Mouse (Mus musculus): ENCODE measurements around the gene Zfp184. TPM values are rescaled to one million over a fixed set of nuclear protein-coding genes. Genes with fewer than 3 reads are reported as not detected.

Gene Zfp184
- polyA plus RNA-seq, 1 experiment from 2014 or later = 27.9 TPM

- WGBS = 45% methylated on average over 1 of the region's 1 CpGs
- no peak for ATAC-seq (ENCODE audit: low FRiP score)
- no peak for DNase-seq (ENCODE audit: low spot score, missing footprints)
These were observed 24.4 kb downstream of the Zfp184 start for GRCm38 (mm10) chr13:21969269-21969668.

GRCm38 (mm10) chr13:21969816-21970215 lies 24.9 kb downstream of the Zfp184 start:
- no peaks in the 10 kb centered on the region for H3K9me3 ChIP-seq (ENCODE audit: control insufficient read depth, low read length)
- H3K4me2 ChIP-seq = no peak overlapping the region
- DNase-seq (ENCODE audit: low spot score, missing footprints) = no peak
- ATAC-seq (ENCODE audit: low FRiP score) = no peak
- no peaks in the 10 kb centered on the region for H3K36me3 ChIP-seq (ENCODE audit: control insufficient read depth, insufficient read depth, low read length)
- no peaks in the 10 kb centered on the region for H3K4me1 ChIP-seq (ENCODE audit: control insufficient read depth, insufficient read depth, low read length)
- H3K4me3 ChIP-seq (ENCODE audit: low read depth, low read length) = no peak overlapping the region
- H3K27ac ChIP-seq (ENCODE audit: low read depth, low read length) = no peak overlapping the region
- 64% methylated on average over 2 of the region's 2 CpGs for WGBS
- no peak overlapping the region for H3K9ac ChIP-seq (ENCODE audit: low read length)
- no peaks in the 10 kb centered on the region for H3K27me3 ChIP-seq (ENCODE audit: control insufficient read depth, insufficient read depth, low read length)

More at GRCm38 (mm10) chr13:21969269-21969668, 24.4 kb downstream of the Zfp184 start:
- no peak overlapping the region for H3K9ac ChIP-seq (ENCODE audit: low read length)
- no peak overlapping the region for H3K4me2 ChIP-seq
- no peak overlapping the region for H3K27ac ChIP-seq (ENCODE audit: low read depth, low read length)
- no peak overlapping the region for H3K4me3 ChIP-seq (ENCODE audit: low read depth, low read length)
- no peaks in the 10 kb centered on the region for H3K9me3 ChIP-seq (ENCODE audit: control insufficient read depth, low read length)
- H3K36me3 ChIP-seq (ENCODE audit: control insufficient read depth, insufficient read depth, low read length) = no peaks in the 10 kb centered on the region
- no peaks in the 10 kb centered on the region for H3K4me1 ChIP-seq (ENCODE audit: control insufficient read depth, insufficient read depth, low read length)
- H3K27me3 ChIP-seq (ENCODE audit: control insufficient read depth, insufficient read depth, low read length) = no peaks in the 10 kb centered on the region

- ATAC-seq (ENCODE audit: low FRiP score) (no peak), DNase-seq (ENCODE audit: low spot score, missing footprints) (no peak)
- Histone ChIP-seq H3K4me2 (no peak overlapping the region), H3K27ac (ENCODE audit: low read depth, low read length) (no peak overlapping the region), H3K9me3 (ENCODE audit: control insufficient read depth, low read length) (no peaks in the 10 kb centered on the region), H3K36me3 (ENCODE audit: control insufficient read depth, insufficient read depth, low read length) (no peaks in the 10 kb centered on the region), H3K27me3 (ENCODE audit: control insufficient read depth, insufficient read depth, low read length) (no peaks in the 10 kb centered on the region), H3K4me3 (ENCODE audit: low read depth, low read length) (no peak overlapping the region), H3K9ac (ENCODE audit: low read length) (no peak overlapping the region), H3K4me1 (ENCODE audit: control insufficient read depth, insufficient read depth, low read length) (no peaks in the 10 kb centered on the region)
- whole genome bisulfite sequencing = 41% methylated on average over 3 of the region's 3 CpGs
These were observed 26.7 kb downstream of the Zfp184 start for GRCm38 (mm10) chr13:21971641-21972040.

DNA sequence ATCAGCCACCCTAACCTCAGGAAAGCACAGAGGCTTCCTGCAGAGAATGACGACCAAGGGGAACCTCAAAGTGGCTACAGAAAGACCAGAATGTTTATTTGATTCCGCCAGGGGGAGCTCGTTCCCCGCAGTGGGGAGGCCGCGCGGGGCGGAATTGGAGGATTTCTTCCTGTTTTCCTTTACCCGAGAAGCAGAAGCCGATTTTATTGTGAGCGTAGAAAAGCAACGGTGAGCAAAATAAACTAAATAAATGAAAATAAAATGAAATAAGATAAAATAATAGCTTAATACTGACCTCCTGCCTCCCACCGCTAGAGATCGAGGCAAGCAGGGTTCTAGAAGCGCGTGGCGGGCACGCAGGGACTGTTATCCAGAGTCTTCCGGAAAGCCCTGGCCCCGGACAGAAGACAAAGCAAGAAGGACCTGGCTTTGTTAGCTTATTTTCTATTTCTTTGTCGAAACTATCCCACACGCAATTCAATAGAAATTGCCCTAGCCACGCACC lies 29.4 kb downstream of the Zfp184 start:
- peak overlapping the region; percentile 59 for H3K4me3 ChIP-seq (ENCODE audit: low read depth, low read length)
- H3K4me2 ChIP-seq = peak overlapping the region; percentile 47
- WGBS = under 1% methylated on average over 23 of the region's 23 CpGs
- peak overlapping the region; percentile 80 for H3K27ac ChIP-seq (ENCODE audit: low read depth, low read length)
- H3K36me3 ChIP-seq (ENCODE audit: control insufficient read depth, insufficient read depth, low read length) = no peaks in the 10 kb centered on the region
- DNase-seq (ENCODE audit: low spot score, missing footprints) (peak; percentile 98), ATAC-seq (ENCODE audit: low FRiP score) (peak; percentile 92)
- peak overlapping the region; percentile 91 for H3K9ac ChIP-seq (ENCODE audit: low read length)
- no peaks in the 10 kb centered on the region for H3K4me1 ChIP-seq (ENCODE audit: control insufficient read depth, insufficient read depth, low read length)
- H3K9me3 ChIP-seq (ENCODE audit: control insufficient read depth, low read length) = no peaks in the 10 kb centered on the region
- H3K27me3 ChIP-seq (ENCODE audit: control insufficient read depth, insufficient read depth, low read length) = peaks cover 3% of the 10 kb centered on the region; the same call in 1 of the 2 replicates

DNA sequence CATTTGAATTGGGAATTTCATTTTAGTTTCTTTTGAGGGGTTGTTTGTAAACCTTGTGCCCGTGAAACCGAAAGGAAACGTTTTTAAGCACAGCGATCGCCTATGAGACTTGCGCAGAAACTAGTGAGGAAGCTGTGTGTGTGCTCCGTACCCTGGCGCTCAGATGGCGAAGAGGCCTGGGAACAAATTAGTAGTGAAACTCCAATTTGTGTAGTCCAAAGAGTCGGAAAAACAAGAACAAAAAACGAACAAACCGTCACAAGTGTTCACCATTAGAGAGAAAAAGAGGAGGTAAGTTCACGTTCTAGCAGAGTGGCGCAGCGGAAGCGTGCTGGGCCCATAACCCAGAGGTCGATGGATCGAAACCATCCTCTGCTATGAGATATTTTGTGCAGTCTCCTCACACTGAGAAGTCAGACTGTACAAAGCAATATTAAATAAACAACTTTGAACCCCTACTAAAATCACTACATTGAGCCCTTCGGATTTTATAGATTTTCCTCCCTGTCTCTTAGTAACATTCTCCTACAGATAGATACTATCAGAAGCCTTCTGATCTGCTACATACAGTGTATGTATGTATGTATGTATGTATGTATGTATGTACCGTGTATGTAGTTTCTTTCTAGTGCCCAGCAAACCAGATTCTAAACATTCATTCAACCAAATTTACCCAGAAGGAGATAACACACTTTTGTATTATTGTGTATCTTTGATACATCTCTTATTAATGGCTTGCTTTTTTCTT lies 30.0 kb downstream of the Zfp184 start:
- no peaks in the 10 kb centered on the region for H3K36me3 ChIP-seq (ENCODE audit: control insufficient read depth, insufficient read depth, low read length)
- peak overlapping the region; percentile 59 for H3K4me3 ChIP-seq (ENCODE audit: low read depth, low read length)
- peak; percentile 98 for DNase-seq (ENCODE audit: low spot score, missing footprints)
- peaks cover 3% of the 10 kb centered on the region; the same call in 1 of the 2 replicates for H3K27me3 ChIP-seq (ENCODE audit: control insufficient read depth, insufficient read depth, low read length)
- peak overlapping the region; percentile 91 for H3K9ac ChIP-seq (ENCODE audit: low read length)
- H3K9me3 ChIP-seq (ENCODE audit: control insufficient read depth, low read length) = no peaks in the 10 kb centered on the region
- 5% methylated on average over 20 of the region's 20 CpGs for WGBS
- ATAC-seq (ENCODE audit: low FRiP score) = peak; percentile 91
- peak overlapping the region; percentile 47 for H3K4me2 ChIP-seq
- peak overlapping the region; percentile 80 for H3K27ac ChIP-seq (ENCODE audit: low read depth, low read length)
- H3K4me1 ChIP-seq (ENCODE audit: control insufficient read depth, insufficient read depth, low read length) = no peaks in the 10 kb centered on the region

DNA sequence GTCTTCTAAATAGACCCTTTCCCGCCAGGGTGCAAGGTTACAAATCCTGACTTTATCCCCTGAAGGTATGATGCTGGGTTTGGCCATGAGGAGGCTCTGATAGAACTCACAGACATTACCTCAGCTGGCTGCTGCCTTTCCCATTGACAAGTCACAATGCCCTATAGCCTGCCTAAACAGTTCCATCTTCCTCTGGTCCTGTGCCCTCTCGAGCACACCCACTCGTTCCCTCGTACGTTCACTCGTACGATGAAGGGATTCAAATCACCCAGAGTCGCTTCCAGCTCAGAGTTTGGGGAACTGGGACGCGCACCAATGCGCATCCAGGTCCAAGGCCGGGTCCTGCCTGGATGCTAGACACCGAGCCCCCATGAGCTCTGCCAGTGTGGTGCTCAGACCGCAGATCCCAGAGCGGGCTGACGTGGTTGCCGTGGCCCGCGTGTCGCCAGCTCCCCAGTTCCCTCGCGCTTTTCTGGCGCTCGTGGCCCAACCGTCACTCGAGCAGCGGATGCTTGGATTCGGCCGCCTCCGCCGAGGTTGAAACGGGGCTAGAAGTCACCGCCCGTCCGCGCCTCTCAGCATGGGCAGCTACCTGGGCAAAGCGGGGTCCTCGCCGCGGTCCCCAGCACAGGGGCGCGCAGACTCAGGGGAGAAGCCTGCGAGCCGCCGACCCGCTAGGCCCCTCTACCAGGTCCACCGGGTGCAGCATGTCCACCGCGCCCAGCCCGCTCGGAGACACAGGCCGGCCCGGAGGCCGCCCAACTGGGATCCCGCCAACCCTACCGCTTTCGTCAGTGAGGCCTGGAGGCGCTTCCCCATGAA lies 36.3 kb downstream of the Zfp184 start, which contains the start of gene Pom121l2:
Pom121l2 (plus strand) TSS at position 214 of the 822 bp plus-strand sequence.
- DNase-seq (ENCODE audit: low spot score, missing footprints) = peak; percentile 95
- Histone ChIP-seq H3K9me3 (ENCODE audit: control insufficient read depth, low read length) (no peaks in the 10 kb centered on the region), H3K36me3 (ENCODE audit: control insufficient read depth, insufficient read depth, low read length) (no peaks in the 10 kb centered on the region), H3K4me1 (ENCODE audit: control insufficient read depth, insufficient read depth, low read length) (peaks cover 10% of the 10 kb centered on the region), H3K27me3 (ENCODE audit: control insufficient read depth, insufficient read depth, low read length) (peaks cover 34% of the 10 kb centered on the region), H3K4me2 (peak within 1 kb of the TSS; percentile 94), H3K4me3 (ENCODE audit: low read depth, low read length) (peak within 1 kb of the TSS; percentile 57), H3K27ac (ENCODE audit: low read depth, low read length) (no peak within 1 kb of the TSS), H3K9ac (ENCODE audit: low read length) (peak within 1 kb of the TSS; percentile 71)
- peak; percentile 73 for ATAC-seq (ENCODE audit: low FRiP score)
- WGBS = under 1% methylated on average over 58 of the region's 58 CpGs

- Histone ChIP-seq H3K27me3 (ENCODE audit: control insufficient read depth, insufficient read depth, low read length) (peaks cover 34% of the 10 kb centered on the region), H3K4me1 (ENCODE audit: control insufficient read depth, insufficient read depth, low read length) (peaks cover 10% of the 10 kb centered on the region), H3K36me3 (ENCODE audit: control insufficient read depth, insufficient read depth, low read length) (no peaks in the 10 kb centered on the region), H3K9ac (ENCODE audit: low read length) (peak overlapping the region; percentile 71), H3K27ac (ENCODE audit: low read depth, low read length) (no peak overlapping the region), H3K4me2 (peak overlapping the region; percentile 94), H3K9me3 (ENCODE audit: control insufficient read depth, low read length) (no peaks in the 10 kb centered on the region), H3K4me3 (ENCODE audit: low read depth, low read length) (peak overlapping the region; percentile 57)
- ATAC-seq (ENCODE audit: low FRiP score) (peak; percentile 35), DNase-seq (ENCODE audit: low spot score, missing footprints) (peak; percentile 94)
- 5% methylated on average over 17 of the region's 17 CpGs for WGBS
These were observed 36.9 kb downstream of the Zfp184 start for GRCm38 (mm10) chr13:21981803-21982193.

DNA sequence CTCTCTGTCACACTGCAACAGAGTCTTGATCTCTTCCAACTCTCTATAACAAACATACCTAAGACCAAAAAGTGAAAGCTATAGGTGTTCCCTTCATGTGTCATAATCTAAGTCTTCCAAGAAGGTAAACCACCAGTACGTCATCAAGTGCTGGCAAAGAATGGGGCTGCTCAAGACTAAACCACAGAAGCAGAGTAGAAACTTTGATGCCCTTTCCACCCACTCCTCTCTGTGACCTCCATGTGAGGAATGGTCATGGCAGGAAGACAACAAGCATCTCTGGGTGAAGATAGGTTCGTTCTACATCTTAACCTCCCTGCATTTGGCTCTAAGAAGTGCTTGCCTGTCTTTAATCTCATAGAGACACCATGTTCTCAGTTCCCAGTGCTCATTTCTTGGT lies 39.6 kb downstream of the Zfp184 start:
- Histone ChIP-seq H3K9ac (ENCODE audit: low read length) (no peak overlapping the region), H3K9me3 (ENCODE audit: control insufficient read depth, low read length) (no peaks in the 10 kb centered on the region), H3K27me3 (ENCODE audit: control insufficient read depth, insufficient read depth, low read length) (peaks cover 31% of the 10 kb centered on the region), H3K4me3 (ENCODE audit: low read depth, low read length) (no peak overlapping the region), H3K36me3 (ENCODE audit: control insufficient read depth, insufficient read depth, low read length) (no peaks in the 10 kb centered on the region), H3K4me1 (ENCODE audit: control insufficient read depth, insufficient read depth, low read length) (peaks cover 10% of the 10 kb centered on the region), H3K27ac (ENCODE audit: low read depth, low read length) (no peak overlapping the region), H3K4me2 (no peak overlapping the region)
- WGBS = 80% methylated on average over 2 of the region's 2 CpGs
- DNase-seq (ENCODE audit: low spot score, missing footprints) (no peak), ATAC-seq (ENCODE audit: low FRiP score) (no peak)

GRCm38 (mm10) chr13:21992550-21992949 lies 47.7 kb downstream of the Zfp184 start:
- H3K4me3 ChIP-seq (ENCODE audit: low read depth, low read length) = no peak overlapping the region
- ATAC-seq (ENCODE audit: low FRiP score) (no peak), DNase-seq (ENCODE audit: low spot score, missing footprints) (no peak)
- H3K36me3 ChIP-seq (ENCODE audit: control insufficient read depth, insufficient read depth, low read length) = no peaks in the 10 kb centered on the region
- H3K27me3 ChIP-seq (ENCODE audit: control insufficient read depth, insufficient read depth, low read length) = peaks cover 27% of the 10 kb centered on the region
- 91% methylated on average over 5 of the region's 5 CpGs for WGBS
- H3K27ac ChIP-seq (ENCODE audit: low read depth, low read length) = no peak overlapping the region
- H3K9me3 ChIP-seq (ENCODE audit: control insufficient read depth, low read length) = no peaks in the 10 kb centered on the region
- H3K4me2 ChIP-seq = no peak overlapping the region
- H3K4me1 ChIP-seq (ENCODE audit: control insufficient read depth, insufficient read depth, low read length) = 0 out of 2 replicates have a peak, but pooled peaks cover 3% of the 10 kb centered on the region
- H3K9ac ChIP-seq (ENCODE audit: low read length) = no peak overlapping the region
